Comparison of ENCODE assay signal across 8 mouse cellular contexts in genomic region chr4:133251214-133251613, GRCm38 (mm10). TPM values are rescaled to one million over a fixed set of nuclear protein-coding genes. Genes with fewer than 3 reads are reported as not detected.
DNase-seq lines count a peak whose midpoint lies in the region; ATAC-seq lines count a peak whose summit lies in the region.

No protein-coding gene starts in this region.

- no peaks in the 10 kb centered on the region for H3K36me3 ChIP-seq in heart, embryonic 10.5 days
- no peaks in the 10 kb centered on the region for H3K36me3 ChIP-seq in embryonic facial prominence, embryonic 13.5 days
- no peaks in the 10 kb centered on the region for H3K36me3 ChIP-seq in kidney, embryonic 16.5 days (ENCODE audit: insufficient read depth, low read length)
- H3K36me3 ChIP-seq in midbrain, embryonic 16.5 days (ENCODE audit: control insufficient read depth, insufficient read depth, low read length), result no peaks in the 10 kb centered on the region

- 1% methylated on average over 31 of the region's 31 CpGs for WGBS in heart, embryonic 10.5 days
- 1% methylated on average over 31 of the region's 31 CpGs for WGBS in embryonic facial prominence, embryonic 13.5 days
- 3% methylated on average over 31 of the region's 31 CpGs for WGBS in kidney, embryonic 16.5 days
- 3% methylated on average over 31 of the region's 31 CpGs for WGBS in midbrain, embryonic 16.5 days

- peak overlapping the region; percentile 56 for H3K4me3 ChIP-seq in heart, embryonic 10.5 days
- peak overlapping the region; percentile 41 for H3K4me3 ChIP-seq in embryonic facial prominence, embryonic 13.5 days
- peak overlapping the region; percentile 38 for H3K4me3 ChIP-seq in kidney, embryonic 16.5 days (ENCODE audit: low read length)
- H3K4me3 ChIP-seq in midbrain, embryonic 16.5 days (ENCODE audit: low read depth, low read length), result peak overlapping the region; percentile 32

- ATAC-seq in embryonic facial prominence, embryonic 13.5 days (ENCODE audit: insufficient number of reproducible peaks, insufficient read depth, low FRiP score, low TSS enrichment, low read depth), result no peak
- ATAC-seq in kidney, embryonic 16.5 days (ENCODE audit: low FRiP score, low TSS enrichment), result no peak
- no peak for ATAC-seq in midbrain, embryonic 16.5 days
- ATAC-seq in monocyte, adult 5-6 weeks (replicated peaks; ENCODE audit: insufficient number of reproducible peaks, low FRiP score, low TSS enrichment, poor library complexity, severe bottlenecking), result no peak

- no peak for DNase-seq in heart, embryonic 10.5 days (ENCODE audit: low spot score)
- DNase-seq in heart, adult 8-10 months (ENCODE audit: low spot score), result no peak
- DNase-seq in ES-CJ7 (ENCODE audit: low read depth, low spot score), result peak; percentile 41
- DNase-seq in thymus, postnatal 14 days, result no peak

- H3K9me3 ChIP-seq in heart, embryonic 10.5 days, result no peaks in the 10 kb centered on the region
- H3K9me3 ChIP-seq in embryonic facial prominence, embryonic 13.5 days, result no peaks in the 10 kb centered on the region
- H3K9me3 ChIP-seq in kidney, embryonic 16.5 days (ENCODE audit: low read length), result no peaks in the 10 kb centered on the region
- H3K9me3 ChIP-seq in midbrain, embryonic 16.5 days (replicated peaks; ENCODE audit: control insufficient read depth, low read length, poor library complexity, severe bottlenecking), result no peaks in the 10 kb centered on the region

- H3K27me3 ChIP-seq in heart, embryonic 10.5 days (ENCODE audit: insufficient read depth, poor library complexity, severe bottlenecking), result peaks cover 100% of the 10 kb centered on the region
- H3K27me3 ChIP-seq in embryonic facial prominence, embryonic 13.5 days, result peaks cover 91% of the 10 kb centered on the region
- peaks cover 49% of the 10 kb centered on the region for H3K27me3 ChIP-seq in kidney, embryonic 16.5 days (ENCODE audit: insufficient read depth, low read length)
- H3K27me3 ChIP-seq in midbrain, embryonic 16.5 days (ENCODE audit: control insufficient read depth, insufficient read depth, low read depth, low read length), result peaks cover 44% of the 10 kb centered on the region

- H3K27ac ChIP-seq in heart, embryonic 10.5 days, result peak overlapping the region; percentile 37; the same call in 1 of the 2 replicates
- H3K27ac ChIP-seq in embryonic facial prominence, embryonic 13.5 days, result no peak overlapping the region
- H3K27ac ChIP-seq in kidney, embryonic 16.5 days (ENCODE audit: low read length), result no peak overlapping the region
- no peak overlapping the region for H3K27ac ChIP-seq in midbrain, embryonic 16.5 days (ENCODE audit: low read length)

- peak overlapping the region; percentile 64 for H3K4me2 ChIP-seq in embryonic facial prominence, embryonic 13.5 days
- H3K4me2 ChIP-seq in kidney, embryonic 16.5 days (replicated peaks; ENCODE audit: low read depth, low read length), result peak overlapping the region; percentile 55
- peak overlapping the region; percentile 51 for H3K4me2 ChIP-seq in midbrain, embryonic 16.5 days (ENCODE audit: low read length)

- H3K9ac ChIP-seq in embryonic facial prominence, embryonic 13.5 days, result peak overlapping the region; percentile 61
- peak overlapping the region; percentile 23; the same call in 1 of the 2 replicates for H3K9ac ChIP-seq in kidney, embryonic 16.5 days (replicated peaks; ENCODE audit: low read length)
- H3K9ac ChIP-seq in midbrain, embryonic 16.5 days (ENCODE audit: low read depth, low read length), result peak overlapping the region; percentile 51; the same call in 1 of the 2 replicates

- peaks cover 24% of the 10 kb centered on the region for H3K4me1 ChIP-seq in heart, embryonic 10.5 days
- peaks cover 14% of the 10 kb centered on the region for H3K4me1 ChIP-seq in embryonic facial prominence, embryonic 13.5 days
- H3K4me1 ChIP-seq in kidney, embryonic 16.5 days (ENCODE audit: insufficient read depth, low read length), result peaks cover 27% of the 10 kb centered on the region
- H3K4me1 ChIP-seq in midbrain, embryonic 16.5 days (ENCODE audit: control insufficient read depth, insufficient read depth, low read length), result peaks cover 4% of the 10 kb centered on the region; the same call in 1 of the 2 replicates

RNA-seq across cellular contexts. Expression of gene Map3k6, which starts 10.6 kb away (rescaled TPM):
- 2.5 and 3.4 TPM in 2 replicates for polyA plus RNA-seq in heart, embryonic 10.5 days (2016; fragmentation: Nextera tagmentation; extraction: Ambion mirVana)
- total RNA-seq in heart, adult 8-10 months (2022), result 10 to 100 TPM; 14.8 to 21.8 (median 16.3) TPM
- 4.3 and 4.8 TPM in 2 replicates for polyA plus RNA-seq in embryonic facial prominence, embryonic 13.5 days (2015; fragmentation: Nextera tagmentation; extraction: Ambion mirVana)
- 3.8 TPM in 2 replicates for polyA plus RNA-seq in kidney, embryonic 16.5 days (2015; fragmentation: Nextera tagmentation; extraction: Ambion mirVana)
- polyA plus RNA-seq in midbrain, embryonic 16.5 days (2015; fragmentation: Nextera tagmentation; extraction: Ambion mirVana), result 2.8 TPM in 2 replicates
- 0.87 to 12.3 TPM (median 3.8 TPM) in 3 replicates for total RNA-seq in monocyte, adult 5-6 weeks (2017)

RNA-seq across cellular contexts. Expression of gene Sytl1, which starts 11.7 kb away (rescaled TPM):
- 0.28 and 0.60 TPM in 2 replicates for polyA plus RNA-seq in heart, embryonic 10.5 days (2016; fragmentation: Nextera tagmentation; extraction: Ambion mirVana)
- total RNA-seq in heart, adult 8-10 months (2022), result under 1 TPM; 0.30 to 0.59 (median 0.33) TPM
- 6.6 and 8.2 TPM in 2 replicates for polyA plus RNA-seq in embryonic facial prominence, embryonic 13.5 days (2015; fragmentation: Nextera tagmentation; extraction: Ambion mirVana)
- polyA plus RNA-seq in kidney, embryonic 16.5 days (2015; fragmentation: Nextera tagmentation; extraction: Ambion mirVana), result 1.1 and 1.5 TPM in 2 replicates
- 0.16 and 0.25 TPM in 2 replicates for polyA plus RNA-seq in midbrain, embryonic 16.5 days (2015; fragmentation: Nextera tagmentation; extraction: Ambion mirVana)
- 1.4 to 7.1 TPM (median 4.4 TPM) in 3 replicates for total RNA-seq in monocyte, adult 5-6 weeks (2017)

RNA-seq across cellular contexts. Expression of gene Tmem222, which starts 26.4 kb away (rescaled TPM):
- polyA plus RNA-seq in heart, embryonic 10.5 days (2016; fragmentation: Nextera tagmentation; extraction: Ambion mirVana), result 66.8 and 75.2 TPM in 2 replicates
- total RNA-seq in heart, adult 8-10 months (2022), result 10 to 100 TPM; 29.3 to 39.8 (median 34.3) TPM
- polyA plus RNA-seq in embryonic facial prominence, embryonic 13.5 days (2015; fragmentation: Nextera tagmentation; extraction: Ambion mirVana), result 84.4 and 89.9 TPM in 2 replicates
- 90.4 and 97.7 TPM in 2 replicates for polyA plus RNA-seq in kidney, embryonic 16.5 days (2015; fragmentation: Nextera tagmentation; extraction: Ambion mirVana)
- polyA plus RNA-seq in midbrain, embryonic 16.5 days (2015; fragmentation: Nextera tagmentation; extraction: Ambion mirVana), result 111 and 121 TPM in 2 replicates
- total RNA-seq in monocyte, adult 5-6 weeks (2017), result 13.8 to 25.7 TPM (median 19.1 TPM) in 3 replicates

RNA-seq across cellular contexts. Expression of gene Gpr3, which starts 38.9 kb away (rescaled TPM):
- 0.09 and 0.18 TPM in 2 replicates for polyA plus RNA-seq in heart, embryonic 10.5 days (2016; fragmentation: Nextera tagmentation; extraction: Ambion mirVana)
- total RNA-seq in heart, adult 8-10 months (2022), result not detected
- polyA plus RNA-seq in embryonic facial prominence, embryonic 13.5 days (2015; fragmentation: Nextera tagmentation; extraction: Ambion mirVana), result 0.15 and 0.37 TPM in 2 replicates
- 0.10 and 0.15 TPM in 2 replicates for polyA plus RNA-seq in kidney, embryonic 16.5 days (2015; fragmentation: Nextera tagmentation; extraction: Ambion mirVana)
- 1.5 and 2.0 TPM in 2 replicates for polyA plus RNA-seq in midbrain, embryonic 16.5 days (2015; fragmentation: Nextera tagmentation; extraction: Ambion mirVana)
- total RNA-seq in monocyte, adult 5-6 weeks (2017), result not detected in 3 replicates

RNA-seq across cellular contexts. Expression of gene Cd164l2, which starts 39.3 kb away (rescaled TPM):
- 0.39 and 1.3 TPM in 2 replicates for polyA plus RNA-seq in heart, embryonic 10.5 days (2016; fragmentation: Nextera tagmentation; extraction: Ambion mirVana)
- not detected for total RNA-seq in heart, adult 8-10 months (2022)
- polyA plus RNA-seq in embryonic facial prominence, embryonic 13.5 days (2015; fragmentation: Nextera tagmentation; extraction: Ambion mirVana), result 4.0 and 5.2 TPM in 2 replicates
- 13.2 and 16.8 TPM in 2 replicates for polyA plus RNA-seq in kidney, embryonic 16.5 days (2015; fragmentation: Nextera tagmentation; extraction: Ambion mirVana)
- polyA plus RNA-seq in midbrain, embryonic 16.5 days (2015; fragmentation: Nextera tagmentation; extraction: Ambion mirVana), result 3.8 and 4.1 TPM in 2 replicates
- total RNA-seq in monocyte, adult 5-6 weeks (2017), result not detected in 3 replicates
